19 mouse cellular contexts compared by ENCODE assay signal in genomic region chr7:130954177-130954601, GRCm38 (mm10). TPM values are rescaled to one million over a fixed set of nuclear protein-coding genes. Genes with fewer than 3 reads are reported as not detected.
DNase-seq lines count a peak whose midpoint lies in the region; ATAC-seq and TF ChIP-seq lines count a peak whose summit lies in the region.
"Had no signal": no experiment of that assay in that cellular context is flagged by ENCODE, and none has a peak within 500 bp of the region (broad histone marks: within the 10 kb centered on the region; RNA-seq: fewer than 3 reads in every experiment).

No protein-coding gene starts in this region.

- H3K4me2 ChIP-seq in heart, postnatal 0 days (ENCODE audit: low read depth, low read length): no peak overlapping the region
- no peak overlapping the region for H3K4me2 ChIP-seq in stomach, postnatal 0 days (replicated peaks; ENCODE audit: low read depth)
- H3K4me2 ChIP-seq: heart, embryonic 15.5 days; hindbrain, embryonic 13.5 days; limb, embryonic 13.5 days; midbrain, embryonic 11.5 days had no signal

- 88% methylated on average over 10 of the region's 10 CpGs for WGBS in heart, postnatal 0 days
- WGBS in stomach, postnatal 0 days: 79% methylated on average over 10 of the region's 10 CpGs

- no peak for ATAC-seq in heart, postnatal 0 days (ENCODE audit: insufficient read depth, low read depth)
- no peak for ATAC-seq in stomach, postnatal 0 days (ENCODE audit: low FRiP score, low TSS enrichment)
- no peak for ATAC-seq in monocyte, adult 5-6 weeks (replicated peaks; ENCODE audit: insufficient number of reproducible peaks, low FRiP score, low TSS enrichment, poor library complexity, severe bottlenecking)
- ATAC-seq: intestine, embryonic 16.5 days had no signal

- H3K9me3 ChIP-seq in heart, postnatal 0 days (replicated peaks; ENCODE audit: control insufficient read depth, low read length): no peaks in the 10 kb centered on the region
- no peaks in the 10 kb centered on the region for H3K9me3 ChIP-seq in stomach, postnatal 0 days (ENCODE audit: control insufficient read depth, low read length)
- H3K9me3 ChIP-seq: heart, embryonic 15.5 days; hindbrain, embryonic 13.5 days had no signal

- H3K4me3 ChIP-seq in heart, postnatal 0 days (ENCODE audit: low read depth, low read length): no peak overlapping the region
- no peak overlapping the region for H3K4me3 ChIP-seq in stomach, postnatal 0 days (ENCODE audit: low read depth, low read length)
- H3K4me3 ChIP-seq: heart, embryonic 15.5 days; hindbrain, embryonic 13.5 days; limb, embryonic 13.5 days had no signal

- no peak for TF ChIP-seq CTCF in heart, postnatal 0 days (IDR thresholded peaks at IDR 0.05; ENCODE audit: low read depth)
- no peak for TF ChIP-seq CTCF in stomach, postnatal 0 days (IDR thresholded peaks at IDR 0.05; ENCODE audit: low read depth)

- DNase-seq in heart, postnatal 0 days (ENCODE audit: low spot score): no peak
- no peak for DNase-seq in heart, adult 9 months (ENCODE audit: low spot score in 2 of 2)
- peak; percentile 52 for DNase-seq in cerebellum, adult 8-10 months
- peak; percentile 40 to 64 for DNase-seq in cerebellum, postnatal 36 days
- DNase-seq in layer of hippocampus, postnatal 36 days: peak; percentile 60 to 70
- no peak for DNase-seq in stomach, postnatal 0 days (ENCODE audit: low spot score)
- DNase-seq: adrenal gland, adult 2 months; embryo, embryonic 11 days; lung, adult 18-20 months; lung, postnatal 36 days; right cerebral cortex, postnatal 14 days had no signal

- peak overlapping the region; percentile 33; the same call in 1 of the 2 replicates for H3K27ac ChIP-seq in heart, postnatal 0 days (ENCODE audit: low read depth)
- H3K27ac ChIP-seq in stomach, postnatal 0 days (replicated peaks): no peak overlapping the region
- H3K27ac ChIP-seq: heart, embryonic 15.5 days; hindbrain, embryonic 13.5 days; limb, embryonic 13.5 days had no signal

- H3K27me3 ChIP-seq in heart, postnatal 0 days (ENCODE audit: control insufficient read depth, insufficient read depth, low read length): no peaks in the 10 kb centered on the region
- H3K27me3 ChIP-seq in stomach, postnatal 0 days (ENCODE audit: control insufficient read depth, insufficient read depth, low read length): no peaks in the 10 kb centered on the region
- H3K27me3 ChIP-seq: heart, embryonic 15.5 days; hindbrain, embryonic 13.5 days; limb, embryonic 13.5 days had no signal

- no peak overlapping the region for H3K9ac ChIP-seq in heart, postnatal 0 days (replicated peaks; ENCODE audit: low read depth, low read length)
- H3K9ac ChIP-seq in stomach, postnatal 0 days (ENCODE audit: low read length): no peak overlapping the region
- H3K9ac ChIP-seq: heart, embryonic 15.5 days; hindbrain, embryonic 13.5 days; limb, embryonic 13.5 days had no signal

- H3K4me1 ChIP-seq in heart, postnatal 0 days (ENCODE audit: control insufficient read depth, insufficient read depth): peaks cover 18% of the 10 kb centered on the region
- 0 out of 2 replicates have a peak, but pooled peaks cover 2% of the 10 kb centered on the region for H3K4me1 ChIP-seq in stomach, postnatal 0 days (replicated peaks; ENCODE audit: control insufficient read depth, insufficient read depth)
- H3K4me1 ChIP-seq: hindbrain, embryonic 13.5 days had no signal

- TF ChIP-seq EP300 in heart, postnatal 0 days (IDR thresholded peaks at IDR 0.05; ENCODE audit: low read depth): no peak
- TF ChIP-seq EP300 in stomach, postnatal 0 days (optimal IDR thresholded peaks at IDR 0.05): no peak

- no peaks in the 10 kb centered on the region for H3K36me3 ChIP-seq in heart, postnatal 0 days (replicated peaks; ENCODE audit: control insufficient read depth, insufficient read depth, low read length)
- no peaks in the 10 kb centered on the region for H3K36me3 ChIP-seq in stomach, postnatal 0 days (ENCODE audit: control insufficient read depth, insufficient read depth, low read length)
- H3K36me3 ChIP-seq: G1E; heart, embryonic 15.5 days; hindbrain, embryonic 13.5 days; limb, embryonic 13.5 days had no signal

RNA-seq across cellular contexts. Expression of gene Htra1, which starts 18.3 kb away (rescaled TPM):
- 79.7 and 97.9 TPM in 2 replicates for total RNA-seq in heart, postnatal 0 days (2014; rRNA removed; ENCODE audit: low replicate concordance)
- 86.1 and 95.2 TPM in 2 replicates for polyA plus RNA-seq in heart, postnatal 0 days (2015; fragmentation: Nextera tagmentation; extraction: Ambion mirVana)
- total RNA-seq in layer of hippocampus, postnatal 36 days (2021): 100 to 1,000 TPM; 221 to 291 TPM
- polyA plus RNA-seq in stomach, postnatal 0 days (2015; fragmentation: Nextera tagmentation; extraction: Ambion mirVana): 48.6 and 51.6 TPM in 2 replicates
- 0.39 TPM in 1 of 3 replicates, not detected in the others for total RNA-seq in monocyte, adult 5-6 weeks (2017)
- total RNA-seq: G1E; granulocyte monocyte progenitor cell, adult 5-6 weeks had no signal
- polyA plus RNA-seq: G1E had no signal

Comparison
In these comparisons a context has a peak if more than half of its experiments do, and no peak if none do; other contexts are left out.
1. DNase-seq: peak in cerebellum, adult 8-10 months (single experiment), cerebellum, postnatal 36 days (2 of 2) and layer of hippocampus, postnatal 36 days (2 of 2); none in heart, postnatal 0 days (single experiment), heart, adult 9 months (0 of 2) and stomach, postnatal 0 days (single experiment).
2. RNA of gene Htra1, which starts 18.3 kb away (total RNA-seq): 221 to 291 TPM in layer of hippocampus, postnatal 36 days and 79.7 to 97.9 TPM in heart, postnatal 0 days; 0.39 TPM in monocyte, adult 5-6 weeks; every median in the first group is over 10 times any median in the second.